Mouse (Mus musculus) thymus, adult 2 months (tissue): Measurements from ENCODE around the gene Slc9a3r2. TPM values are rescaled to one million over a fixed set of nuclear protein-coding genes. Genes with fewer than 3 reads are reported as not detected.
A peak's percentile ranks its signal among the peaks of the same experiment; 100 is the strongest.

Experiments
- DNase-seq: peaks from one replicate; pipeline ENCODE4 v3.0.0; 2021
- H3K27ac ChIP-seq: fragments of 200-500 bp; 2 replicates; pipeline ENCODE4 v1.5.1; 2012; ENCODE audit warnings: low read length, control low read depth; ENCODE audit not compliant: control insufficient read depth, insufficient read depth
- H3K27me3 ChIP-seq: fragments of 200-500 bp; 2 replicates; pipeline ENCODE4 v1.6.1; 2012; ENCODE audit warnings: mild to moderate bottlenecking, low read length, moderate library complexity, mixed read lengths; ENCODE audit not compliant: control insufficient read depth, insufficient read depth
- H3K36me3 ChIP-seq: fragments of 200-500 bp; 2 replicates; pipeline ENCODE4 v1.6.1; 2012; ENCODE audit warnings: mild to moderate bottlenecking, low read length, moderate library complexity; ENCODE audit not compliant: control insufficient read depth, insufficient read depth
- H3K4me1 ChIP-seq: fragments of 200-500 bp; replicated peaks from 2 replicates; pipeline ENCODE4 v1.6.1; 2012; ENCODE audit warnings: low read length; ENCODE audit not compliant: control insufficient read depth, insufficient read depth
- H3K4me3 ChIP-seq: fragments of 200-500 bp; 2 replicates; pipeline ENCODE4 v1.5.1; 2012; ENCODE audit warnings: mild to moderate bottlenecking, low read length, control low read depth, moderate library complexity; ENCODE audit not compliant: control insufficient read depth, insufficient read depth
- CTCF ChIP-seq: fragments of 200-500 bp; IDR thresholded peaks from 2 replicates; pipeline ENCODE4 v1.5.1; 2012; ENCODE audit warnings: mild to moderate bottlenecking, control low read depth, low read length, moderate library complexity, borderline replicate concordance; ENCODE audit not compliant: control insufficient read depth, poor library complexity, insufficient read depth; ENCODE audit errors: extremely low read depth
- POLR2A ChIP-seq: fragments of 200-500 bp; IDR thresholded peaks from 2 replicates; pipeline ENCODE4 v1.6.1; 2012; ENCODE audit warnings: mild to moderate bottlenecking, low read length, control low read depth, moderate library complexity; ENCODE audit not compliant: control insufficient read depth, poor library complexity, insufficient read depth; ENCODE audit errors: extremely low read depth
- WGBS: fragments of 180-500 bp; shearing (Covaris S2); methylation state at CpG from one replicate; pipeline ENCODE4 v1.1.7; 2018; 5-methylcytosine and 5-hydroxymethylcytosine counted together
- polyA plus RNA-seq: library from polyadenylated mRNA; depleted of rRNA; stranded (reverse); fragments of >200 nt; gene quantifications from 2 replicates; pipeline ENCODE4 v1.2.3, GENCODE M21; 2012

Gene Slc9a3r2
- polyA plus RNA-seq, 1 experiment: 19.6 TPM

DNA sequence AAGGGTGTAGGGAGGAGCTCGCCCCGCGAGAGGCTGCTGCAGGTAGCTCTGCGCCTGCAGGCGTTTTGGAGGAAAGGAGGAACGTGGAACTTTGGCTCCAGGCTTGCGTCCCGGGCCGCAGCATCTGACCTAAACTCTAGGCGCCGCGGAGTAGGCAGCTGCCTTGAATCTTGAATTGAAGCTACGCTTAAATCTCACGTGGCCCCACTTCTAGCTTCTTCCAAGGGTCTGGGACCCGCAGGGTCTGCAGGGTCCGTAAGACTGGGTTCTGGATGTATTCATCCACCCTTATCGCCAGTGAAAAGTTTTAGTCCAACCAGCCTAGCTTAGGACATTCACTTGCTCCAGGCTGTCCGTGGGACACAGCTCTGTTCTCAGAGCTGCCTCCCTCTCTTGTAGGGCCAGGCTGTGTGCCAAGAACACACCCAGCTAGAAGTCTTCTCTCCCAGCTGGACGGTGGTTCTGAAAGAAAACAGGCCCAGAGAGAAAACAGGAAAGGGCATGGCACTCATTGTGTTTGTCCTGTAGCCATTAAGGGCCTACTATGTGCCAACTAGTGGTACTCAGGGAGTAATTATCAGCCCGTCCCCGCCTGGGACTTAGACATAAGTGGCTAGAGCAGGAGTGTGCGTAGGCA lies 17.2 kb downstream of the Slc9a3r2 start:
- no peak for DNase-seq
- peak overlapping the region; percentile 9; the same call in 1 of the 2 replicates for H3K27ac ChIP-seq
- WGBS: 17% methylated on average over 22 of the region's 22 CpGs
- H3K36me3 ChIP-seq: no peaks in the 10 kb centered on the region
- peaks cover 12% of the 10 kb centered on the region for H3K4me1 ChIP-seq
- peak overlapping the region; percentile 71 for H3K4me3 ChIP-seq
- TF ChIP-seq POLR2A (no peak), CTCF (no peak)
- H3K27me3 ChIP-seq: no peaks in the 10 kb centered on the region

DNA sequence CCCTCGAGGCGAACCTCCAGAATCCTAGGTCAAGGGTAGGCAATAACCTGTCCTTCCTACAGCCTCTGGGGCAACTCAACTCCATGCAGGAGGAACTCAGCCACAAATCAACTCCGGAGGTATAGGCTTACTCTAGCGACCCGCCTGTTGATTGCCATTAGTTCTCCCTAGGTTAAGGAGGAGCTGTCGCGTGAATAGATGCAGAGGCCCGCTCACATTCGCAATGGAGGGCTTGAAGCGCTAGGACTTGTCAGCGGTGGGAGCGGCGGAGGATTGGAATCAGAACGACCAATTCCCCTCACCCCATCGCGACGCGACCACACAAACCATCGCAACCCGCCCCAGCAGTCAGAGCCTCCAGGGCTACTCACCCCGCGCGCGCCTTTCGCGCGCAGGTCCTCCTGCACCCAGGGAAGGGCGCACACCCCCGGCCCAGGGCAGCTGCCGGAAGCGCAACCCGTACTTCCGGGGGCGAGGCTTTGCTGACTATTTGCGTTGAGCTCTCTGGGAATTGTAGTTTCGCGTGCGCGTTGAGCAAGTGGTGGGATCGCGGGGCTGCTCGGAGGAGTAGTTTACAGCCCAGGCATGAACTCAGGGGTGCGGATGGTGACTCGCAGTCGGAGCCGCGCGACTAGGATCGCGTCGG lies 17.8 kb downstream of the Slc9a3r2 start, which contains the start of the genes Tsc2 and Nthl1:
Gene Tsc2 (minus strand): TSS at position 464 of the 646 bp plus-strand sequence.
Gene Nthl1 (plus strand): TSS at position 514 of the 646 bp plus-strand sequence.
- Histone ChIP-seq H3K4me3 (peak within 1 kb of the TSS; percentile 71), H3K27ac (peak within 1 kb of the TSS; percentile 9; the same call in 1 of the 2 replicates), H3K4me1 (peaks cover 12% of the 10 kb centered on the region), H3K36me3 (no peaks in the 10 kb centered on the region), H3K27me3 (no peaks in the 10 kb centered on the region)
- TF ChIP-seq POLR2A (0 out of 2 replicates have a peak, but pooled peaks have one; percentile 56), CTCF (0 out of 2 replicates have a peak, but pooled peaks have one; percentile 57)
- DNase-seq: peak; percentile 90
- 2% methylated on average over 51 of the region's 51 CpGs for WGBS

- H3K27ac ChIP-seq: no peak overlapping the region
- peaks cover 12% of the 10 kb centered on the region for H3K4me1 ChIP-seq
- H3K4me3 ChIP-seq: no peak overlapping the region
- WGBS: 96% methylated on average over 14 of the region's 14 CpGs
- TF ChIP-seq CTCF (no peak), POLR2A (no peak)
- DNase-seq: no peak
- no peaks in the 10 kb centered on the region for H3K27me3 ChIP-seq
- H3K36me3 ChIP-seq: no peaks in the 10 kb centered on the region; the same call in 1 of the 2 replicates
Observed at GRCm38 (mm10) chr17:24630072-24630471, 20.1 kb downstream of the Slc9a3r2 start.

- peak; percentile 76 for DNase-seq
- H3K27ac ChIP-seq: no peak overlapping the region
- H3K27me3 ChIP-seq: no peaks in the 10 kb centered on the region
- no peak for TF ChIP-seq POLR2A
- TF ChIP-seq CTCF: peak; percentile 89; the same call in 1 of the 2 replicates
- 41% methylated on average over 5 of the region's 5 CpGs for WGBS
- peaks cover 11% of the 10 kb centered on the region for H3K36me3 ChIP-seq
- H3K4me1 ChIP-seq: peaks cover 12% of the 10 kb centered on the region
- no peak overlapping the region for H3K4me3 ChIP-seq
Observed at GRCm38 (mm10) chr17:24628646-24629045, 21.5 kb downstream of the Slc9a3r2 start.

DNA sequence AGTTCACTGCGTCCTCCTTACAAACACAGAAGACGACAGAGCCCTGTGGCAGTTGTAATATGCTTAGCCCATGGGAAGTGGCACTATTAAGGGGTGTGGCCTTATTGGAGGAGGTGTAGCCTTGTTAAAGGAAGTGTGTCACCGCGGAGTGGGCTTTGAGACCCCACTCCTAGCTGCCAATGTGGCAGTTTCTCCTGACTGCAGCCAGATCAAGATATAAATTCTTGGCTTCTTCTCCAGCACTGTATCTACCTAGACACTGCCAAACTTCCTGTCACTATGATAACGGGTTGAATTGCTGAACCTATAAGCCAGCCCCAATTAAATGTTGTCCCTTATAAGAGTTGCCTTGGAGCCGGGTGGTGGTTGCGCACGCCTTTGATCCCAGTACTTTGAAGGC lies 24.7 kb downstream of the Slc9a3r2 start:
- DNase-seq: no peak
- H3K36me3 ChIP-seq: peaks cover 38% of the 10 kb centered on the region
- WGBS: 98% methylated on average over 8 of the region's 8 CpGs
- no peak overlapping the region for H3K27ac ChIP-seq
- TF ChIP-seq CTCF (no peak), POLR2A (no peak)
- H3K4me1 ChIP-seq: no peaks in the 10 kb centered on the region
- no peaks in the 10 kb centered on the region for H3K27me3 ChIP-seq
- no peak overlapping the region for H3K4me3 ChIP-seq

- TF ChIP-seq CTCF: no peak
- TF ChIP-seq POLR2A: no peak
- Histone ChIP-seq H3K27ac (no peak overlapping the region), H3K4me3 (no peak overlapping the region), H3K27me3 (no peaks in the 10 kb centered on the region), H3K4me1 (no peaks in the 10 kb centered on the region), H3K36me3 (peaks cover 44% of the 10 kb centered on the region)
- DNase-seq: no peak
- 67% methylated on average over 14 of the region's 14 CpGs for WGBS
Observed at GRCm38 (mm10) chr17:24617561-24618194, 32.4 kb downstream of the Slc9a3r2 start.
